Mouse (Mus musculus) limb, embryonic 10.5 days (tissue): ENCODE measurements around the gene Ndufaf5. TPM values are rescaled to one million over a fixed set of nuclear protein-coding genes. Genes with fewer than 3 reads are reported as not detected.

Experiments
- DNase-seq: peaks from one replicate; pipeline ENCODE4 v3.0.0-alpha.2; 2017; ENCODE audit warnings: low spot score
- H3K27ac ChIP-seq: fragments of 300-500 bp; sonication (generic); 2 replicates; pipeline ENCODE4 v1.5.1; 2016; ENCODE audit warnings: mild to moderate bottlenecking
- H3K27me3 ChIP-seq: fragments of 300-500 bp; sonication (generic); 2 replicates; pipeline ENCODE4 v1.6.1; 2016; ENCODE audit warnings: low read depth, mild to moderate bottlenecking; ENCODE audit not compliant: poor library complexity, severe bottlenecking
- H3K36me3 ChIP-seq: fragments of 300-500 bp; sonication (generic); 2 replicates; pipeline ENCODE4 v1.6.1; 2016; ENCODE audit warnings: mild to moderate bottlenecking, moderate library complexity
- H3K4me1 ChIP-seq: fragments of 300-500 bp; sonication (generic); 2 replicates; pipeline ENCODE4 v1.6.1; 2016
- H3K4me3 ChIP-seq: fragments of 300-500 bp; sonication (generic); 2 replicates; pipeline ENCODE4 v1.5.1; 2016; ENCODE audit warnings: mild to moderate bottlenecking, moderate library complexity
- H3K9me3 ChIP-seq: fragments of 300-500 bp; sonication (generic); replicated peaks from 2 replicates; pipeline ENCODE4 v1.6.1; 2016; ENCODE audit warnings: mild to moderate bottlenecking
- WGBS: fragments of 180-500 bp; shearing (Covaris S2); methylation state at CpG from one replicate; pipeline ENCODE4 v1.1.7; 2016; 5-methylcytosine and 5-hydroxymethylcytosine counted together
- polyA plus RNA-seq: library from polyadenylated mRNA; unstranded; fragments of >200 nt; fragmentation: Nextera tagmentation; extraction: Ambion mirVana; gene quantifications from 2 replicates; pipeline ENCODE4 v1.2.1, GENCODE M21; 2016

Gene Ndufaf5
- polyA plus RNA-seq, 1 experiment from 2014 or later, result 31.5 TPM

- Histone ChIP-seq H3K27ac (no peak overlapping the region), H3K27me3 (no peaks in the 10 kb centered on the region), H3K4me3 (no peak overlapping the region), H3K36me3 (no peaks in the 10 kb centered on the region), H3K9me3 (no peaks in the 10 kb centered on the region), H3K4me1 (no peaks in the 10 kb centered on the region)
- DNase-seq, result no peak
- 81% methylated on average over 2 of the region's 2 CpGs for WGBS
Measured at GRCm38 (mm10) chr2:140215415-140215814, 45.0 kb downstream of the Ndufaf5 start.

GRCm38 (mm10) chr2:140215965-140216364 lies 45.5 kb downstream of the Ndufaf5 start:
- WGBS, result 92% methylated on average over 1 of the region's 1 CpGs
- no peak overlapping the region for H3K4me3 ChIP-seq
- no peaks in the 10 kb centered on the region for H3K4me1 ChIP-seq
- no peaks in the 10 kb centered on the region for H3K36me3 ChIP-seq
- no peak for DNase-seq
- H3K9me3 ChIP-seq, result no peaks in the 10 kb centered on the region
- no peak overlapping the region for H3K27ac ChIP-seq
- H3K27me3 ChIP-seq, result no peaks in the 10 kb centered on the region

- WGBS, result 71% methylated on average over 8 of the region's 8 CpGs
- Histone ChIP-seq H3K27ac (no peak overlapping the region), H3K9me3 (no peaks in the 10 kb centered on the region), H3K4me1 (no peaks in the 10 kb centered on the region), H3K27me3 (no peaks in the 10 kb centered on the region), H3K36me3 (no peaks in the 10 kb centered on the region), H3K4me3 (no peak overlapping the region)
- DNase-seq, result no peak
Measured at GRCm38 (mm10) chr2:140220325-140220724, 49.9 kb downstream of the Ndufaf5 start.

- Histone ChIP-seq H3K27me3 (no peaks in the 10 kb centered on the region), H3K4me1 (no peaks in the 10 kb centered on the region), H3K27ac (no peak overlapping the region), H3K9me3 (no peaks in the 10 kb centered on the region), H3K36me3 (no peaks in the 10 kb centered on the region), H3K4me3 (no peak overlapping the region)
- DNase-seq, result no peak
- 73% methylated on average over 1 of the region's 1 CpGs for WGBS
Measured at GRCm38 (mm10) chr2:140230295-140230694, 59.8 kb downstream of the Ndufaf5 start.

- no peaks in the 10 kb centered on the region for H3K9me3 ChIP-seq
- H3K36me3 ChIP-seq, result no peaks in the 10 kb centered on the region
- H3K27me3 ChIP-seq, result no peaks in the 10 kb centered on the region
- WGBS, result 58% methylated on average over 6 of the region's 6 CpGs
- no peaks in the 10 kb centered on the region for H3K4me1 ChIP-seq
- H3K27ac ChIP-seq, result no peak overlapping the region
- no peak for DNase-seq
- H3K4me3 ChIP-seq, result no peak overlapping the region
Measured at GRCm38 (mm10) chr2:140237245-140237644, 66.8 kb downstream of the Ndufaf5 start.

GRCm38 (mm10) chr2:140242398-140242797 lies 71.9 kb downstream of the Ndufaf5 start:
- Histone ChIP-seq H3K4me1 (no peaks in the 10 kb centered on the region), H3K4me3 (no peak overlapping the region), H3K27ac (no peak overlapping the region), H3K27me3 (no peaks in the 10 kb centered on the region), H3K9me3 (no peaks in the 10 kb centered on the region), H3K36me3 (no peaks in the 10 kb centered on the region)
- DNase-seq, result no peak
- 88% methylated on average over 5 of the region's 5 CpGs for WGBS

- no peak overlapping the region for H3K27ac ChIP-seq
- no peak overlapping the region for H3K4me3 ChIP-seq
- WGBS, result 96% methylated on average over 5 of the region's 5 CpGs
- H3K4me1 ChIP-seq, result no peaks in the 10 kb centered on the region
- H3K27me3 ChIP-seq, result no peaks in the 10 kb centered on the region
- no peak for DNase-seq
- H3K36me3 ChIP-seq, result no peaks in the 10 kb centered on the region
- no peaks in the 10 kb centered on the region for H3K9me3 ChIP-seq
Measured at GRCm38 (mm10) chr2:140243105-140243504, 72.7 kb downstream of the Ndufaf5 start.

Other genes starting within 250 kb of the Ndufaf5 start
- 20.4 and 22.1 TPM in 2 replicates for gene Tasp1, start 103.8 kb upstream of the Ndufaf5 start, polyA plus RNA-seq
- not detected in 2 replicates for gene Gm17374, start 18.6 kb upstream of the Ndufaf5 start, polyA plus RNA-seq
- gene Esf1, start 85 bp upstream of the Ndufaf5 start, polyA plus RNA-seq, result 27.8 and 28.9 TPM in 2 replicates
- not detected in 2 replicates for gene Sel1l2, start 219.1 kb downstream of the Ndufaf5 start, polyA plus RNA-seq
- 29.4 and 42.7 TPM in 2 replicates for gene Macrod2, start 224.7 kb downstream of the Ndufaf5 start, polyA plus RNA-seq